Mouse (Mus musculus) MEL (cell line): ENCODE measurements around the gene Ece2.

Experiments used
- CTCF ChIP-seq, 3 experiments: IDR thresholded peaks in 2 of 3; conservative IDR thresholded peaks in 1 of 3; 2 replicates each; pipeline ENCODE4 v1.5.1; 2011 to 2012; ENCODE audit warnings: low read length in 3 of 3, low read depth in 2 of 3, mild to moderate bottlenecking in 2 of 3, improper control_type of control experiment in 1 of 3, inconsistent platforms in 1 of 3, mixed read lengths in 1 of 3, moderate library complexity in 1 of 3; ENCODE audit not compliant: control insufficient read depth in 1 of 3, insufficient read depth in 1 of 3, poor library complexity in 1 of 3, severe bottlenecking in 1 of 3
- ETS1 ChIP-seq: IDR thresholded peaks from 2 replicates; pipeline ENCODE4 v1.6.1; 2012; ENCODE audit warnings: low read depth, mild to moderate bottlenecking, inconsistent platforms, low read length, improper control_type of control experiment, moderate library complexity
- MYC ChIP-seq: IDR thresholded peaks from 2 replicates; pipeline ENCODE4 v1.6.1; 2011; ENCODE audit warnings: low read depth, mild to moderate bottlenecking, low read length, improper control_type of control experiment, moderate library complexity
- POLR2A ChIP-seq, 2 experiments: IDR thresholded peaks; 2 replicates each; pipeline ENCODE4 v1.6.1; 2011 to 2012; ENCODE audit warnings: low read length in 2 of 2, mild to moderate bottlenecking in 2 of 2, control low read depth in 1 of 2, improper control_type of control experiment in 1 of 2, low read depth in 1 of 2, moderate library complexity in 1 of 2; ENCODE audit not compliant: control insufficient read depth in 1 of 2, insufficient read depth in 1 of 2, poor library complexity in 1 of 2
- RAD21 ChIP-seq: IDR thresholded peaks from 2 replicates; pipeline ENCODE4 v1.6.1; 2011; ENCODE audit warnings: mild to moderate bottlenecking, low read depth, low read length, improper control_type of control experiment
- TAL1 ChIP-seq: IDR thresholded peaks from 2 replicates; pipeline ENCODE4 v1.6.1; 2012; ENCODE audit warnings: mild to moderate bottlenecking, inconsistent platforms, low read length, moderate library complexity, mixed read lengths
- TBP ChIP-seq: IDR thresholded peaks from 2 replicates; pipeline ENCODE4 v1.8.0; 2011; ENCODE audit warnings: low read depth, low read length, improper control_type of control experiment

- TF ChIP-seq POLR2A (IDR thresholded peaks at IDR 0.05; ENCODE audit: control insufficient read depth in 1 of 2, insufficient read depth in 1 of 2, low read depth in 1 of 2, low read length in 2 of 2, poor library complexity in 1 of 2) (no peak), ETS1 (no peak), TBP (no peak), TAL1 (no peak), MYC (no peak), CTCF (IDR thresholded peaks at IDR 0.05 in 2 of 3, conservative IDR thresholded peaks at IDR 0.05 in 1 of 3; ENCODE audit: control insufficient read depth in 1 of 3, insufficient read depth in 1 of 3, low read depth in 2 of 3, low read length in 3 of 3, poor library complexity in 1 of 3, severe bottlenecking in 1 of 3) (no peak), RAD21 (no peak)
These were observed 62.8 kb downstream of the Ece2 start for GRCm38 (mm10) chr16:20692241-20692965.
